Mouse (Mus musculus): ENCODE measurements around the gene Memo1.

- no peak for TF ChIP-seq CTCF (IDR thresholded peaks at IDR 0.05; ENCODE audit: low read depth, low read length)
- no peak for TF ChIP-seq TAL1 (conservative IDR thresholded peaks at IDR 0.05; ENCODE audit: low read depth, low read length)
- no peak for TF ChIP-seq POLR2AphosphoS5 (IDR thresholded peaks at IDR 0.05; ENCODE audit: insufficient replicate concordance, low read depth, low read length)
- TF ChIP-seq GATA1 (IDR thresholded peaks at IDR 0.05; ENCODE audit: borderline replicate concordance, low read length) = no peak
- TF ChIP-seq GATA2 (IDR thresholded peaks at IDR 0.05; ENCODE audit: borderline replicate concordance, low read depth, low read length) = no peak
Measured at GRCm38 (mm10) chr17:74288626-74289025, 6.7 kb downstream of the Memo1 start.

Measured in G1E (cell line).